Mouse (Mus musculus): ENCODE measurements around the gene Lsm5. TPM values are rescaled to one million over a fixed set of nuclear protein-coding genes. Genes with fewer than 3 reads are reported as not detected.
A peak's percentile ranks its signal among the peaks of the same experiment; 100 is the strongest.

Lsm5 gene
- 102 and 103 TPM in 2 replicates for polyA plus RNA-seq (2014; fragmentation: Nextera tagmentation; extraction: Ambion mirVana)

DNA sequence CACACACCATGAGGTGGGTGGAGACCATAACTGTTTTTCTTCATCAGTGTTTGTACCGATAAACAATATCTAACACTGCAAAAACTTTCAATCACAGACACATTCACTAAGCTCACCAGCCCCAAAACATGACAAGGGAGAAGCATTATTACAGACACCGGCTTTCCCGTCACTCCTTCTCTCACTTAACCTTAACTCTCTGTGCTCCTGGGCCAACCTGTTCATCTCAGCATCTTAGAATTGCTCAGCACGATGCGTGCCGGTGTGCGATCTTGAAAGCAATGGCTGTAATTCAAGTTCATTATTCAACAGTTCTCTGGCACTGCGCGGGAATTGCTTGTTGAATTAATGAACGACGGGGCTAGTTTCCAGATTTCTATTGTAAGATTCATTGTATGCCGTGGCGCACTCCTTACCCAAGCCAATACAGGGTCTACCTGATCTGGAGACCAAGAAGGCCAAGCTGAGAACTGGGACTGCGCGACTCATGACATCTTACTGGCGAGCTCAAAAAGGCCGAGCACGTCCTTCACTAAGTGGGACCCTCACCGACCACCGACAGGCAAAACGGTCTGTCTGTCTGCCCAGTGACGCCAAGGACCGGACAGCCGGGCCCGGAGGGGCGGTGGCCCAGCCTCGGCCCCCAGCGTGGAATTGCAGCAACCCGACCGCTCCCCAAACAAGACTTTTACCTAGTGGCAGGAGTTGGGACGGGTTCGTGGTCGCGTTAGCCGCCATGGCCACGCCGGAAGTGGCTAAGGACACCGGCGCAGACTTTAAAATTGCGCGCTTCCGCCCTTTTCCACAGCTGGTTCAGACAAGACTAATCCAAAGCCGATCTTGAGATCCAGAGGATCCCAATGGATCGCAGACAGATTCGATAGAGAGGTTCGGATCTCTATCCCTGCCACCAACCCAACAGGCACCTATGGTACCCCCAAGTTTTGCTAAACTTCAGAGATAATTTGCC, at the start of gene Lsm5:
Gene Lsm5 (minus strand): TSS at position 780 of the 970 bp plus-strand sequence.
- no peaks in the 10 kb centered on the region for H3K36me3 ChIP-seq (ENCODE audit: control insufficient read depth, insufficient read depth, low read length)
- peak within 1 kb of the TSS; percentile 75 for H3K9ac ChIP-seq (ENCODE audit: low read depth, low read length)
- H3K27me3 ChIP-seq (ENCODE audit: control insufficient read depth, insufficient read depth, low read length): no peaks in the 10 kb centered on the region
- no peaks in the 10 kb centered on the region for H3K9me3 ChIP-seq (replicated peaks; ENCODE audit: control insufficient read depth, low read length)
- H3K27ac ChIP-seq (ENCODE audit: low read depth, low read length): no peak within 1 kb of the TSS
- H3K4me1 ChIP-seq (ENCODE audit: control insufficient read depth, insufficient read depth, low read length): no peaks in the 10 kb centered on the region
- H3K4me2 ChIP-seq: peak within 1 kb of the TSS; percentile 88
- ATAC-seq (replicated peaks; ENCODE audit: insufficient number of reproducible peaks, low FRiP score, low TSS enrichment): peak; percentile 86
- WGBS (ENCODE audit: insufficient replicate concordance): under 1% methylated on average over 46 of the region's 46 CpGs
- peak within 1 kb of the TSS; percentile 88 for H3K4me3 ChIP-seq (ENCODE audit: low read depth, low read length)

DNA sequence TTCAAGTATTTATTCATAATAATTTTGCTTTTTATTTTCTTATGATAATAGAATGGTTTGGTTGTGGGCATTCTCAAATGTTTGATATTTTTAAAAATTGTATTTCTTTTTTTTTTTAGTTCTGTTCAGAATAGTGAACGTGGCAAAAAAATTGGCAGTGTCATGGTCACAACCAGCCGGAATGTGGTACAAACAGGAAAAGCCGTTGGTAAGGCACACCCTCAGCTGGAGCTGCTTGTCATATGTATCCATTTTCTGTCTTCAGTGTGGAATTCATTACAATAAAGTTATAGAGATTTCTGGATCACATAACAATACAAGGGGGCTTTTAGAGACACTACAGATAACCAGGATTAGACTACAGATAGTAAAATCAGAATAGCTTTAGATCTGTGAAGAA, 49.2 kb upstream of the Lsm5 start:
- Histone ChIP-seq H3K4me3 (ENCODE audit: low read depth, low read length) (no peak overlapping the region), H3K27me3 (ENCODE audit: control insufficient read depth, insufficient read depth, low read length) (no peaks in the 10 kb centered on the region), H3K4me1 (ENCODE audit: control insufficient read depth, insufficient read depth, low read length) (no peaks in the 10 kb centered on the region), H3K9me3 (replicated peaks; ENCODE audit: control insufficient read depth, low read length) (no peaks in the 10 kb centered on the region), H3K9ac (ENCODE audit: low read depth, low read length) (no peak overlapping the region), H3K36me3 (ENCODE audit: control insufficient read depth, insufficient read depth, low read length) (peaks cover 17% of the 10 kb centered on the region), H3K27ac (ENCODE audit: low read depth, low read length) (no peak overlapping the region), H3K4me2 (no peak overlapping the region)
- no peak for ATAC-seq (replicated peaks; ENCODE audit: insufficient number of reproducible peaks, low FRiP score, low TSS enrichment)
- 87% methylated on average over 3 of the region's 3 CpGs for WGBS (ENCODE audit: insufficient replicate concordance)

DNA sequence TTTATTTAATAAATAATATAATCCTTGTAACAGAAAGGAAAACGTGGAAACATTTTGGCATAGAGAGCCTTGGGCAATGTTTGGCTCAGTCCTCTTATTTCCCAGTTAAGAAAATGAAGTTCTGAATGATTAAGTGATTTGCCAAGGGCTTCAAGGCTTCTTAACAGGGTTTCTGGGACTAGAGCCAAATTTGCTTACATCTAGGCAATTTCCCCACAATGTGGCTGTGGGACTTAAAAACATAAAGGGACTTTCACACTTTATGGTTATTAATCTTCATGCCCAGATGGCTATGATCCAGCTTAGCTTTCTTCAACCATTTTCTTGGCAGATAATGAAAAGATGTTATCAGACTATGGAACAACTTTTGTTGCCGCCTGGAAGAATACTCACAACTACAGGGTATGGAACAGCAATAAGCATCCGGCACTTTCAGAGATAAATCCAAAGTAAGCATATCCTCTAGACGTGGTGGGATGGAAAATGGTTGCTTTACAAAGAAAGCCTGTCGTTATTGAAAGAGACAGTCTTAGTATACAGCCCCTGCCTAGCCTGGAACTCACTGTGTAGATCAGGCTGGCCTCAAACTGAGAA, 41.5 kb upstream of the Lsm5 start:
- H3K27me3 ChIP-seq (ENCODE audit: control insufficient read depth, insufficient read depth, low read length): no peaks in the 10 kb centered on the region
- H3K36me3 ChIP-seq (ENCODE audit: control insufficient read depth, insufficient read depth, low read length): peaks cover 12% of the 10 kb centered on the region
- no peak overlapping the region for H3K9ac ChIP-seq (ENCODE audit: low read depth, low read length)
- H3K4me1 ChIP-seq (ENCODE audit: control insufficient read depth, insufficient read depth, low read length): no peaks in the 10 kb centered on the region
- no peak overlapping the region for H3K4me3 ChIP-seq (ENCODE audit: low read depth, low read length)
- H3K4me2 ChIP-seq: no peak overlapping the region
- 71% methylated on average over 5 of the region's 5 CpGs for WGBS (ENCODE audit: insufficient replicate concordance)
- H3K9me3 ChIP-seq (replicated peaks; ENCODE audit: control insufficient read depth, low read length): no peaks in the 10 kb centered on the region
- H3K27ac ChIP-seq (ENCODE audit: low read depth, low read length): no peak overlapping the region
- ATAC-seq (replicated peaks; ENCODE audit: insufficient number of reproducible peaks, low FRiP score, low TSS enrichment): no peak

DNA sequence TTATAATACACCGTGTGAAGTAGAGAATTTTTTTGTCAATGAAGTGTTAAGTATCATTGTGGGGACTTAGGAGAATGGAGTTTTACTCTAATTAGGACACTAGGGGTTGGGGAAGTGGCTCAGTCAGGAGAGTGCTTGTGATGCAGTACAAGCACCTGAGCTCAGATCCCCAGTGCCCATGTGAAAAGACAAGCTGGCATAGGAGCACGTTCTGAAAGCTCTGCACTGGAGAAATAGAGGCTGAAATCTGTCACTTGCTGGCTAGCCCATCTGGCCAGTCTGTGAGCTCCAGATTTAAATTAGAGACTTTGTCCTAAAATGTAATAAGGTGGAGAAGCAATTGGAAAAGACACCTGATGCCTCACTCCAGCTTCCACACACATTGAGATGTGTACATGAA, 28.0 kb upstream of the Lsm5 start:
- no peak for ATAC-seq (replicated peaks; ENCODE audit: insufficient number of reproducible peaks, low FRiP score, low TSS enrichment)
- Histone ChIP-seq H3K4me3 (ENCODE audit: low read depth, low read length) (no peak overlapping the region), H3K27me3 (ENCODE audit: control insufficient read depth, insufficient read depth, low read length) (no peaks in the 10 kb centered on the region), H3K27ac (ENCODE audit: low read depth, low read length) (no peak overlapping the region), H3K9ac (ENCODE audit: low read depth, low read length) (no peak overlapping the region), H3K4me1 (ENCODE audit: control insufficient read depth, insufficient read depth, low read length) (no peaks in the 10 kb centered on the region), H3K4me2 (no peak overlapping the region), H3K36me3 (ENCODE audit: control insufficient read depth, insufficient read depth, low read length) (peaks cover 12% of the 10 kb centered on the region), H3K9me3 (replicated peaks; ENCODE audit: control insufficient read depth, low read length) (no peaks in the 10 kb centered on the region)
- WGBS (ENCODE audit: insufficient replicate concordance): 87% methylated on average over 2 of the region's 2 CpGs

DNA sequence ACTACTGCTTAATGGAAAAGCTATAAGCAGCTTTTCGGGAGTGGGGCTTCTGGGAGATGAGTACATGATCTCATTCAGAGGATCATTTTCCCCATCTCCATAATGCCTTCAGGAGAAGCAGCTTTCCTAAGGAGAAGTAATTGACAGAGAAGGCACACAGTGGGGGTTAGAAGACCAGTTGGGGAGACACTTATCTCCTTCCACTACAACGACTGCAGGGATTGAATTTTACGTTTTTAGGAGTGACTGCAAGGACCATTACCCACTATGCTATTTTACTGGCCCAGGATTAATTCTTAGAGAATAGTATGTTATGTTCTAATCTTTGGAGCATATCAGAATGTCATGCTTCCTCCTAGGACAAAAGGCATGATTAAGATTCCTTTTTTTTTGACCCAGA, 16.4 kb upstream of the Lsm5 start:
- H3K27me3 ChIP-seq (ENCODE audit: control insufficient read depth, insufficient read depth, low read length): no peaks in the 10 kb centered on the region
- no peak overlapping the region for H3K27ac ChIP-seq (ENCODE audit: low read depth, low read length)
- no peak for ATAC-seq (replicated peaks; ENCODE audit: insufficient number of reproducible peaks, low FRiP score, low TSS enrichment)
- peaks cover 6% of the 10 kb centered on the region; the same call in 1 of the 2 replicates for H3K4me1 ChIP-seq (ENCODE audit: control insufficient read depth, insufficient read depth, low read length)
- 65% methylated on average over 3 of the region's 3 CpGs for WGBS (ENCODE audit: insufficient replicate concordance)
- no peak overlapping the region for H3K9ac ChIP-seq (ENCODE audit: low read depth, low read length)
- no peaks in the 10 kb centered on the region for H3K36me3 ChIP-seq (ENCODE audit: control insufficient read depth, insufficient read depth, low read length)
- no peaks in the 10 kb centered on the region for H3K9me3 ChIP-seq (replicated peaks; ENCODE audit: control insufficient read depth, low read length)
- H3K4me2 ChIP-seq: no peak overlapping the region
- H3K4me3 ChIP-seq (ENCODE audit: low read depth, low read length): no peak overlapping the region

GRCm38 (mm10) chr6:56719071-56719470, 14.6 kb upstream of the Lsm5 start:
- Histone ChIP-seq H3K4me1 (ENCODE audit: control insufficient read depth, insufficient read depth, low read length) (peaks cover 6% of the 10 kb centered on the region; the same call in 1 of the 2 replicates), H3K4me3 (ENCODE audit: low read depth, low read length) (no peak overlapping the region), H3K36me3 (ENCODE audit: control insufficient read depth, insufficient read depth, low read length) (no peaks in the 10 kb centered on the region), H3K9ac (ENCODE audit: low read depth, low read length) (no peak overlapping the region), H3K27ac (ENCODE audit: low read depth, low read length) (no peak overlapping the region), H3K9me3 (replicated peaks; ENCODE audit: control insufficient read depth, low read length) (no peaks in the 10 kb centered on the region), H3K4me2 (no peak overlapping the region), H3K27me3 (ENCODE audit: control insufficient read depth, insufficient read depth, low read length) (no peaks in the 10 kb centered on the region)
- 79% methylated on average over 1 of the region's 1 CpGs for WGBS (ENCODE audit: insufficient replicate concordance)
- no peak for ATAC-seq (replicated peaks; ENCODE audit: insufficient number of reproducible peaks, low FRiP score, low TSS enrichment)

GRCm38 (mm10) chr6:56715270-56715666, 10.8 kb upstream of the Lsm5 start:
- Histone ChIP-seq H3K4me2 (peak overlapping the region; percentile 84), H3K9ac (ENCODE audit: low read depth, low read length) (peak overlapping the region; percentile 87), H3K27me3 (ENCODE audit: control insufficient read depth, insufficient read depth, low read length) (no peaks in the 10 kb centered on the region), H3K4me1 (ENCODE audit: control insufficient read depth, insufficient read depth, low read length) (peaks cover 4% of the 10 kb centered on the region; the same call in 1 of the 2 replicates), H3K4me3 (ENCODE audit: low read depth, low read length) (peak overlapping the region; percentile 88), H3K36me3 (ENCODE audit: control insufficient read depth, insufficient read depth, low read length) (no peaks in the 10 kb centered on the region), H3K27ac (ENCODE audit: low read depth, low read length) (peak overlapping the region; percentile 91), H3K9me3 (replicated peaks; ENCODE audit: control insufficient read depth, low read length) (no peaks in the 10 kb centered on the region)
- ATAC-seq (replicated peaks; ENCODE audit: insufficient number of reproducible peaks, low FRiP score, low TSS enrichment): 0 out of 2 replicates have a peak, but pooled peaks have one; percentile 22
- WGBS (ENCODE audit: insufficient replicate concordance): 1% methylated on average over 25 of the region's 25 CpGs

- WGBS (ENCODE audit: insufficient replicate concordance): under 1% methylated on average over 60 of the region's 64 CpGs
- Histone ChIP-seq H3K4me1 (ENCODE audit: control insufficient read depth, insufficient read depth, low read length) (peaks cover 4% of the 10 kb centered on the region; the same call in 1 of the 2 replicates), H3K9me3 (replicated peaks; ENCODE audit: control insufficient read depth, low read length) (no peaks in the 10 kb centered on the region), H3K36me3 (ENCODE audit: control insufficient read depth, insufficient read depth, low read length) (no peaks in the 10 kb centered on the region), H3K4me3 (ENCODE audit: low read depth, low read length) (peak within 1 kb of the TSS; percentile 88), H3K4me2 (peak within 1 kb of the TSS; percentile 84), H3K27me3 (ENCODE audit: control insufficient read depth, insufficient read depth, low read length) (no peaks in the 10 kb centered on the region), H3K27ac (ENCODE audit: low read depth, low read length) (peak within 1 kb of the TSS; percentile 91), H3K9ac (ENCODE audit: low read depth, low read length) (peak within 1 kb of the TSS; percentile 87)
- peak; percentile 99 for ATAC-seq (replicated peaks; ENCODE audit: insufficient number of reproducible peaks, low FRiP score, low TSS enrichment)
Measured at GRCm38 (mm10) chr6:56714574-56715269, 10.2 kb upstream of the Lsm5 start, which contains the start of gene Avl9. Gene Avl9, plus strand, starts transcription at chr6:56714899.

All from heart, embryonic 11.5 days (tissue).